Mouse (Mus musculus) lung, postnatal 10 days (tissue): ENCODE measurements around the gene Gpr176.
"Not testable (repeated sequence)": the region's sequence is repeated elsewhere in the genome, so short reads cannot be mapped to it uniquely, and the experiment has no call there.

Experiments used
- DNase-seq: peaks from one replicate; pipeline ENCODE4 v3.0.0; 2021

Gpr176 gene

GRCm38 (mm10) chr2:118298601-118299000 is 74.6 kb downstream of the Gpr176 start:
- no peak for DNase-seq

DNA sequence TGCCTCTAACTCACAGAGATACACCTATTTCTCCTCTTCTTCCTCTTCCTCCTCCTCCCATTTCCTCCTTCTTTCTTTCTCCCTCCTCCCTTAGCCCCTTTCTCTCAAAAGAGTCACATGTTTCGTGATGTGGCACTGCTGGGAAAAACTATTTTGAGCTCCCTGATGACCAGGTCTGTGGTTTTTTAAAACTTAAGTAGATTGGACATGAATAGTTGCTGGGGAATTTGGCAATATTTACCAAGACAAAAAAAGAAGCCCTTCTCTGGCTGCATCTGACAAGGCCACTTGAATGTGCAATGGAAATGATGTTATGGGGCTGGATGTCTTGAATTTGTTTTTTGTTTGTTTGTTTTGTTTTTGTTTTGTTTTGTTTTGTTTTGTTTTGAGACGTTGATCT is 75.3 kb downstream of the Gpr176 start:
- no peak for DNase-seq

DNA sequence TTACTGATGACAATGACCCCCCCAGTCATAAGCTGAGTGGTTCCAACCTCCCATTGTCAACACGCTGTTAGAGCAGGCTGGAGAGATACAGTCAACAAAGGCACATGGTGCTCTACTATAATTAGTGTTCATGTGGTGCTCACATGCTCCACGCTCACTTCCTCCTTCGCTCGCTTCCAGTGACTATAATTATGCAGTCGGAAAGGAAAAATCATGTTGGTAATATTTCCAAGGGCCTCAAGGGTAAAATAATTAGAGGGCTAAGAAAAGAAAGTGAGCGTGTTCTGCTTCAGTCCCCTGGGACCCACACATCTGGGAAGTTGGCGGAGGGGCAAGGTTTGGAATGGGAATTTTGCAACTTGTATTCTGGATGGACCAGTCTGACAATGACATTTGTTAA is 77.7 kb downstream of the Gpr176 start:
- no peak for DNase-seq

DNA sequence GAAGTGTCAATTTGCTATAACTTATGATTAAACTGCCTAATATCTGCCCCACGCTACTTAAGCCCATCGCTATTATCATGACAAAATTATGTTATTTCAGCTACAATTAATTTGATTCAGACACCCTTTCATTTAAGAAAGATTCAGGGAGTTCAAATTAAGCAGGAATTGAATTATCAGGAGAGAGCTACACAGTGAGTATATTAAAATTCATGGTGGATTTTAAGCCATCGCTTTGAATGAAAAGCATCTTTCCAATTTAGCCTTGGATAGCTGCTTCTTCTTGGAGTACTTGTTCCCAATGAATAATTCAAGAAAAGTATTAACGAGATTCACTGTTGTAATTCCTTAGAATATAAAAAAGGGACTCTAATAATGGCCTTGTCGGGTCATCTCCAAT is 79.6 kb downstream of the Gpr176 start:
- DNase-seq, result no peak

GRCm38 (mm10) chr2:118289066-118289460 is 84.2 kb downstream of the Gpr176 start:
- not testable (repeated sequence) for DNase-seq

GRCm38 (mm10) chr2:118288326-118289065 is 84.7 kb downstream of the Gpr176 start:
- no peak for DNase-seq

- no peak for DNase-seq
Observed at GRCm38 (mm10) chr2:118287678-118288077, 85.5 kb downstream of the Gpr176 start.

GRCm38 (mm10) chr2:118282467-118282866 is 90.8 kb downstream of the Gpr176 start:
- DNase-seq, result no peak

DNA sequence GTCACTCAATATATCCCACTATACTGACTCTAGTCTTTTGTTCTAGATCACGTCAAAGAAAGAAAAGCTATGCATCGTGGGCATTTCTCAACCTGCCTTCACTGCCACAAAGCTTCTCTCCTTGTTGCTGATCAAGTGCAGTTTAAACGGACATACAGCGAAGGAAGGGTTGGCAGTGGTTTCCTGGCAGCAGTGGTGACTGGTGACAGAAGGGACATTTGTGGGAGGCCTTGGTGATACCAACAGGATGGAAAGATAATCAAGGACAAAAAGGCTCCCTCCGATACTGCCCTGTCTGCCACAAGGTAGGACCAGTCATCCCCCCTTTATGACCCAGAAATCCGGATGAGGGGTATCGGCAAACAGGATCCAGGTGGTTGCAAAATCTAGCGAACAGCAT is 95.0 kb downstream of the Gpr176 start:
- DNase-seq, result no peak

DNA sequence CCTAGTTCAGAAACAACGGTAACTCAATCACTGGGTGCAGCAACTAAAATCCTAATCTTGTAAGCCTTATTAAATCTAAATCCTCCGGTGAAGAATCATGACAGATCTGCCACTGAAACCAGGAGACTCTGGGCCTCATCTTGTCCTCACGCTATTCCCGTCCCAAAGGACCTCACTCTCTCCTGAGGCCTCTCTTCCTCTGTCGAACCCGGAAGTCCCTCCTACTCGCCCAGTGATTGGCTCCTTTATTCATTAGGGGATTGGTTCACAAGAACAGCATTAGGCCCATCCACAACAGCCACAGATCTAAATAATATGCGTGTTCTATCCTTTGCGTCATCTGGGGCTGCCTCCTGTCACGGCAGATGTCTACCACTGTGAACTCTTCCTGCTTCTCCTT is 101.6 kb downstream of the Gpr176 start:
- no peak for DNase-seq

GRCm38 (mm10) chr2:118270213-118270612 is 103.0 kb downstream of the Gpr176 start:
- no peak for DNase-seq

GRCm38 (mm10) chr2:118263914-118264201 is 109.4 kb downstream of the Gpr176 start:
- no peak for DNase-seq

GRCm38 (mm10) chr2:118263151-118263913 is 109.9 kb downstream of the Gpr176 start:
- DNase-seq, result peak; percentile 69

GRCm38 (mm10) chr2:118262673-118263072 is 110.5 kb downstream of the Gpr176 start:
- DNase-seq, result no peak

DNA sequence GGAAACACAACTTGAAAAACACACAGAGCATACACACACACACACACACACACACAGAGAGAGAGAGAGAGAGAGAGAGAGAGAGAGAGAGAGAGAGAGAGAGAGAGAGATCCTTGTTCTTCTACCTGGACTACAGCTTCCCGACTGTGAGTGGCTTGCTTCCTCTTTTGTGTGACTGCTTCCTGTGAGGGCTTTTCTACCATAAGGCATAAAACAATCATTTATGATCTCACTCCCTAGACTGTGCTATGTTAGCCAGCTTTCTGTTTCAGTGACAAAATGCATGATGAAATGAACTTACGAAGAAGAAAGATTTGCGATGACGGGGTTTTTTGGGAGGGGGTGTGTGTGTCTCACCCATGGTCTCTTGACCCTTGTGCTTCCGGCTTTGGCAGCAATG is 113.5 kb downstream of the Gpr176 start:
- no peak for DNase-seq

- DNase-seq, result no peak
Observed at GRCm38 (mm10) chr2:118257094-118257493, 116.1 kb downstream of the Gpr176 start.

DNA sequence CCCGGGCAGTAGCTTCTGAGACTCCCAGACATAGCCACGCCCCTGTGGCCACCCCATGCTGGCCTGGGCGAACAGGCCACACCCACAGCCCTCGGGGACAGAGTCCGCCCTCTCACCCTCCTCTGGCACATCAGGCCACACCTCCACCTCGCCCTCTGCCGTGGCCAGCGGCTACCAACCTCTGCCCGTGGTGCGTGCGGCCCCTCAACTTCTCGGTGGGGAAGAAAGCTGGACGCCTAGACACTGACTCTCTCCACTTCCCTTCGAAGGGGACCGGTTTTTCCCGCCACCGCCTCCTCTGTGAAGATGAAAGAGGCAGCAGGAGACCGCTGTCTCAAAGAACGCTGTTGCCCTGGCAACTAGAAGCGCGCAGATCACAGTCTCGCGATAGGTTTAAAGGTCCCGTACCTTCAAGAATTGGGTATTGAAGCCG is 116.6 kb downstream of the Gpr176 start, which contains the start of gene Fsip1:
TSS of gene Fsip1 (minus strand) at position 346 of the 433 bp plus-strand sequence.
- peak; percentile 88 for DNase-seq

GRCm38 (mm10) chr2:118254516-118254915 is 118.7 kb downstream of the Gpr176 start:
- no peak for DNase-seq

- DNase-seq, result no peak
Observed at GRCm38 (mm10) chr2:118248966-118249365, 124.3 kb downstream of the Gpr176 start.

- no peak for DNase-seq
Observed at GRCm38 (mm10) chr2:118248016-118248415, 125.2 kb downstream of the Gpr176 start.

- DNase-seq, result peak; percentile 85
Observed at GRCm38 (mm10) chr2:118245914-118246313, 127.3 kb downstream of the Gpr176 start.

DNA sequence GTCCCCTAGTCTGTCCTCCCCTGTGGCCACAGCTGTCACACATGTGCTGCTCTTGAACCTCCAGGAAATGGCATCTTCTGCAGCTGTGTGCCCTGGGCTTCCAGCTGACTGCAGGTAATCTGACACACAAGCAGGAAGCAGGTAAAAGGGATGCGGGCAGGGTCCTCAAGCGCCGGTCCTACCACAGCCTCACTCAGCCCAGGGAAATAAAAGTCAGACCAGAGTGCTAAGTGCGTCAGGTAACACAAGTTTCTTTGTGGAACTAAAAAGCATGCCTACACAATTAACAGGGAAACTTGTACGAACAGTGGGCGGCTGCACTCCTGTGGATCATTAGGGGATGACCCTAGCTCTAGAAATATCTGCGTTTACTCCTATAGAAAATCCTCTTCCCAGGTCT is 137.0 kb downstream of the Gpr176 start:
- no peak for DNase-seq

DNA sequence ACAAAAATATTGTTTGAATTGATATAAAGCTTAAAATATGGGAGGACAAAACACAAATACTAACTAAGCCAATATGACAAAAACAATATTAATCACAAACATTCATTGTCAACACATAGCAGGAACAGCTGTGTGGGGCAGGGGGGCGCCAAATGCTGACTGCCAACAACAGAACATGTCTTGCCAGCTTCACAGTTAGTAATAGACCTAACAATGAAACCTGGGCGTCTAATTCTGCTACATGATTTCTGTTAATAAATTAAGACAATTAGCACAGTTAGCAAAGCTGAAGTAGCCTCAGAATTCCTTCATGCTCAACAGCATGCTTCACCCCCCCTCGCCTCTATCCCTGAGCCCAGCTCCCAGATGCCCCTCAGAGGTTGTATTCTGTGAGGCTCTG is 137.6 kb downstream of the Gpr176 start:
- DNase-seq, result no peak

DNA sequence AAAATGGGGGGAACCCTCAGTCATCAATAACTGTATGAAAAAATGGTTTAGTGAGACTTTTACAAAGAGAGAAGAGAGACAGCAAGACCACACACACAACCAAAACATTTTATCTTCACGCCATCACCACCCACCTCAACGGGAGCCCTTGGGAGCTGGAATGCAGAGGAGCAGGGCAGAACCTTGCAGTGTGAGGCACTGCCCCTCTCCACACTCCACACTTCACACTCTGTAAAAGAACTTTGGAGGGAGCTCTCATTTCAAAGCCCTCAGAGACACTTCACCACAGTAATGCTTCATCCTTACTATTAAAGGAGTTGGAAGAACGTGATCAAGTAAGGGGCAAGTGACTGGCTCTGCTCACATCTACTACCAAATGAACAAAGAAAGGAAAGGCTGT is 142.7 kb downstream of the Gpr176 start:
- no peak for DNase-seq
